Mouse (Mus musculus): ENCODE data around the gene Gbe1.

Gene Gbe1

DNA sequence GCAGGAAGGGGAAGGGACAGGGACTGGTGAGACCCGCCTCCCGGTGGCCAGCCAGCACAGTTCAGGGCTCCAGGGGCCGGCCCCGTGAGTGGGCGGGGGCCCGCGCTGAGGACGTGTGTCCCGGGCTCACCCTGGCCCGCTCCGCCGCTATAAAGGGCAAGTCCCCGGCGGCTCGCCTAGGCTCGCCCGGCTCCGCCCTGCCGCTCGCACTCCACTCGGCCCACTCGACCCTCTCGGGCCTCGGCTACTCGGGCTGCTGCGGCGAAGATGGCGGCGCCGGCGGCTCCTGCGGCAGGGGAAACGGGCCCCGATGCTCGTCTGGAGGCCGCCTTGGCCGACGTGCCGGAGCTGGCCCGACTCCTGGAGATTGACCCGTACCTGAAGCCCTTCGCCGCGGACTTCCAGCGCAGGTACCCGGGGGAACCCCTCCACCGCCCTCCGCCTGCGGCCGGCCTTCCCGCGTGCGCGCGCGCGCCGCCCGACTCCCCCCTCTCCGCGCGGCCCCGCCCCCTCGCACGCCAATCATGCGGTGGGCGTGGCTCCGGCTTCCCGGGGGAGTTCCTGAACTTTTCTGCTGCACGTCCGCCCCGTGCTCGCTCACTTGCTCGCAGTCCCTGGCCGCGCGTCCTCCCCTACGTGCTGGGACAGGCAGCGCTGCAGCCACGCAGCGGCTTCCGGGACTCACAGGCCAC, at the start of gene Gbe1:
Gene Gbe1 (plus strand): TSS at position 64 of the 692 bp plus-strand sequence.
- DNase-seq (ENCODE audit: low spot score), result peak; percentile 89

DNA sequence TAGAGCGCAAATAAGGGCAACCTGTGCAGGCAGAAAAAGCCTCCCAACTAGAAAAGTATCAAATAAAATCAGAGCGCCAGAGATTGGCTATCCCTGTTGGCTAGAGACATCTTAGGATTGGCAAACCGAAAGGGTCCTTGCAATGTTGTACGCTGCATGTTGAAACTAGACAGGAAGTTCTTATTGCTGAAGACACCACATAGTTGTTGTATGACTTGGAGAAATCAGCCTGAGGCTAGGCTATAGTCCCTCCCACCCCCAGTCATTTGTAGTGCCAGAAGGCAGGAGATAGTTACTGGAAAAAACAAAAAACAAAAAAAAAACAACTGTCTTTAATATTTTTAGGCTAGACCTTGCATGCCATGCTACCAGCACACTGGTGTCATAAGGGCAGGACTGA, 3.1 kb upstream of the Gbe1 start:
- no peak for DNase-seq (ENCODE audit: low spot score)

DNA sequence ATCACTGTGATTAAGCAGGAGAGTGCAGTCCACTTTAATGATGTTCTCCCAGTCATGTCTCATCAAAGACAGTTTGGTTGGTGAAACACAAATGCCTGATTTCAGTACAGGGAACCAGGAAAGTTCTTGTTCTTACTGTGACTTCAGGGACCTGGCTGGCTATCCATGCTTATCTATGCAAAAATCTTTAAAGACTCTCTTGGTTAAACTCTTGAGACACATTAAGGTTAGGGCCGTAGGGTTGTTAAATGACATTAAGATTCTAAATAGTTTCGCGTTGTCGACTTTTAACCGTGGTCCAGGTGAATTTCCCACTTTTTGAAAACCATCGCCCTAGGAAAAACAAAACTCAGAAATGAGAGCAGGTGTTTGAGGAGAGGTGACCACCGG, 258 bp upstream of the Gbe1 start:
- no peak for DNase-seq (ENCODE audit: low spot score)

DNA sequence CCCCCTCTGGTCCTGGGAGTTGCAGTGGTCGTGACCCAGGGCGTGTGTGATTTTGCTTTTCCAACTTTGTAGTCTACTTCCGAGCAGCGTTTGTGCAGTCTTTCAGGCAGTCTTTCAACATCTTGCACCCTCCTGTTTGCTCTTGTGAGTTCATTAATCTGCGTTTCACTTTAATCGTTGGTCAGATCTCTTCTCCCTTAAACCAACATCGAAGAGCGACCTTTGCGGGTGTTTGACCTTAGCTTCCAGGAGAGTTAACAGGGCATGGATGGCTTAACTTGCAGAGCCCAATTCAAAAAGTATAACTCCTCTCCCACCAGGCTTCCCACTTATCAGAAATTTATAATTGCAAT, 805 bp downstream of the Gbe1 start:
- DNase-seq (ENCODE audit: low spot score), result no peak

DNA sequence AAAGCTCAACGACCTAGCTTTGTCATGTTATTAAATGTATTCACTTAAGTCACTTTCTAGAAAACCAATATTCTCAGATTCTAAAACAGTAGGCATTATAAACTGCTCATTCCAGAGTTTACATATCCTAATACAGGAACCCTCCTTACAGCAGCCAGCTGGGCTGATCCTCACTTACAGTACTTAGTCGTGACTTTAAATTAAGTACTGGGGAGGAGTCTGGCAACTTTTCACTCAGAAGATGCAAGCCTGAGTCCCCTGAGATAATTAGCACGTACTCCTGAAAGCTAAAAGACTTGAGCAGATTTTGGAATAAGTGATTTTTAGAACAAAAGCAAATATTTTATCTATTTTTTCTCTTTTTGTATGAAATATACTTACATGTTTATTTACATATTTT, 1.5 kb downstream of the Gbe1 start:
- no peak for DNase-seq (ENCODE audit: low spot score)

DNA sequence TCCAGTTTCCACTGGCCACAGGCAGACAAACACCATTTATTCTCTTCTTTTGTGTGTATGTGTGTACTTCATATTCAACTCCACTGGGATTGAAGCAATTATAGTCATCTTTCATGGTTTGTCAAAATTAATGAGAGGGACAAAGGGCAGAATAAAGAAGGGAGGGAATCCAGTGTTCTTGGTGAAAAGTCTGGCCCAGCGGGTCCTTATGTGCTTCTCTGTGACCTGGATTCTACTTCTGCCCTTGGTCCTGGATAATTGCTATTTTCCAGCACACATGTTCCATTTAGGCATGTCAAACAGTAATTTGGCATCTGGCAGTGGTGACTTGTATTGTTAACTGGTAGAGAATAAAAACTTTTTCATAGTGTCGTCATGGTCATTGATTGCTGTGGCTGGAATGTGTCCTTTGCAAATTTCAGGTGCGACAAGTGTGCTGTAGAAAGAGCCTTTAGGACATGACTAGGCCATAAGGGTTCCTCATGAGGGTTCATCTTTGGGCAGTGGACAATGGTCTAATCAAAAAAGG, 2.2 kb downstream of the Gbe1 start:
- no peak for DNase-seq (ENCODE audit: low spot score)

DNA sequence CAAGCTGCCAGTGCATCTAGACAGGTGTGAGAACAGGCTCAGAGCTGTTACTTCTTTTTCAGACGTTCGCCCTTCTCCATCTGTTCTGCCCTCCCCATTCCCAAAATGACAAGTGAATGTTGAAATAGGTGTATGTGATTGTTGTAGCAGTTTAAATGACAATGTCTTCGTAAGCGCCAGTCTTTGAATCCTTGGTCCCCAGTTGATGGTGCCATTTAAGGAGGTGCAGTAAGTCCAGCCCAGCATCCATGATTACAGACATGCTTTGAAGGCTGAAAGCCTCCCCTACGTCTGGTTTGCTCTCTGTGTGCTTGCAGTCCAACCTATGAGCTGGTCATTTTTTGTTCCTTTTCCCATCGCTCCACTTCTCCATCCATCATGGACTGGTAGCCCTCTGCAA, 5.6 kb downstream of the Gbe1 start:
- DNase-seq (ENCODE audit: low spot score), result no peak

DNA sequence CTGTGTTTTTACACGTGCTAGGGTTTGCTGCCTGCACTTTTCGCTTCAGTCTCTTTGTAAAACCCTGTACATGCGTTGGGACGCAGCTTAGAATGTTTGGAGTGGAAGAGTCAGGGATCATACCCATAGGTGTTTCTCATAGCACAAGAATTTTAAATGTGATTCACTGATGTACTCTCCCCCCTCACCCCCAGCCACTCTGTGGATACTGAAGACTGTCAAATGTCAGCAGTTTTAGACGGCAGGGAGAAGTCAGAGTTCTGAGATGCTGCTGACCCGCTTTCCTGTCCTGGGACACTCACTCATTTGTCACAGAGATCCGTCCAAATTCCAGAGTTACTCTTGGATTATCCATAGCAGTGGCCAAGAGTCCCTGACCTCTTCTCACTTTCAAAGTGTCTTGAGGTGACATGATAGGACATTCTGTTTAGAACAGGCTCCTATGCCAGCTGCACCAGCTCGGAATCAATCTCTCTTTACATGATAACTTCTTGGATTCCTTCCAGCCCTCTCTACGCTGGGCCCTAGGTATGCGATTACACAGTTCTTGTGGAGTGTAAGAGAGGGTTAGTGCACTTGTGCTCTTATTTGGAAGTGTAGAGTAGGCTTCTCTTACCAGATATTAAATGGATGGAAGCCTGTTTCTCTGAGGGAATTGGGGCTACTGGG, 7.0 kb downstream of the Gbe1 start:
- DNase-seq (ENCODE audit: low spot score), result no peak

DNA sequence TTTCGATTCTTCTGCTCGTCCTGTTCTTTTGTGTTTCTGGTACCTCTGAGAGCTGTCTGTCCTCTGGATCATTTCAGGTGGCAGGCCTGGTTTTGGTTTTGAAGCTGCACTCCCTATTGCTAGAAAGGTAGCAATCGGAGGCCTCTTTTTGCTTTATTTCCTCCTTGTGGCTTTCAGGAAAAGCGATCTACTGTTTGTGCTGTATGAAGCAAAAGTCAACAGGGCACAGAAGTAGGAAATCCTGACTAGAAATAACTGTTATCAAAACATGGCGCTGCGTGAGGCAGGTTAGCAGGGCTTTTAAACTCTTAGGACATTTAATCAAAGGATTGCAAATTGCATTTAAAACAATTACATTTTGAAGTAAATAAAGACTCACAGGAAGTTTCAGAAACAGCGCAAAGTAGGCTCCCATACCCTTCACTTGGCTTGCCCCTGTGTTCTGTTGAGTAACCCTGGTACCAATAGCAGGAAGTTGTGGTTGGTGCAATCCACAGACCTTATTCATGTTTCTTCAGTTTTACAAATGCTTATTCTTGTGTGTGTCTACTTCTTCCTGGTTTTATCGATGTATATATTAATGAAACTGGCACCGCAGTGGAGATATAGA, 12.7 kb downstream of the Gbe1 start:
- no peak for DNase-seq (ENCODE audit: low spot score)

DNA sequence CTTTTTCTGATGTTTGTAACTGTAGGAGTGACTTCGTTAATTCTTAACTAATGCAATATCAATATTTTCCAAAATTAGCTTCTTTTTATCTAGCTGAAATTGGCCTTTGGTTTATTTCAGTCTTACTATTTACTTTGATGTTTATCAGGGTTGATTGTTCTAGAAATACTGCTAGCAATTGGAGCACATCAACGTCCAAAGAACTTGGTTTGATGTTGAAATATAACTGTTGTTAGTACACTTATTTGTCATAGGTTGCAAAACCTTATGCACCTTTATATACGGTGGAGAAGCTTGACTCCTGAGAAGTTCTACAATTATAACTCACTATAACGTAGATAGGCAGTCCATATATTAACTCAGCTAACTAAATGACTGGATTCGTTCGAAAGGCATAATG, 14.8 kb downstream of the Gbe1 start:
- no peak for DNase-seq (ENCODE audit: low spot score)

DNA sequence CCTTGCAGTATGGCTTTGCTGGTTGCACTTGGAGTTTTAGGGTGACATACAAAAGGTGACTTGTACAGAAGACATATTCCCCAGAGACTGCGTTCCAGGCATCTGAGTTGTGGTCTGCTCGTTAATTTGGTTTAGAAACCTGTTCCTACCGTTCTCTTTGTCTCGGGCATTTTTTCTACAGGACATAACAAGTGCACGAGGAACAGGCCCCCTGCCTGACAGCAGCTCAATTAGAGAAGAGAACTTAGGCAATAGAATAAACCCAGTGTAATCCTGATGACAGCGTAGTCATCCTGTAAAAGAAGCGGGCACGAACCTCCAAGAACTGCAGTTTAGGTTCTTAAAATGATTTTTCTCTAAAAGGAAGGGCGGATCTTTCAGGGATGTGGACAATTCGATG, 15.3 kb downstream of the Gbe1 start:
- DNase-seq (ENCODE audit: low spot score), result no peak

DNA sequence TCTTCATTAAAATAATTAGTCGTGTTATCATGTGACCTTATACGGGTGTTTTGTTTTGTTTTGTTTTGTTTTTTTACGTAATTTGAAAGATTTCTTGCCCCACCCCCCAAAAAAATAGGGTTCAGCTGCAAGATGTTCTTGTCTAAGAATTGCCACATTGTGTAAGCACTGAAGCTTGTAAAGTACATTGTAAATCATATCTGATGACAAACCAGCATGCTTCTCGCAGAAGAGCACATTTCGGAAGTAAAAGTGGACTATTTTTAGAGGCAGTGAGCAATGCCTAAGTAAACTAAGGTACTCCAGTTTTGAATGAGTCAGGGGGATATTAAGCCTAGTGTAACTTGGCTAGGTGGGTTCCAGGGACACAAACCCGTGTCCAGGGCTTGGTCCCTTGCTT, 15.7 kb downstream of the Gbe1 start:
- no peak for DNase-seq (ENCODE audit: low spot score)

DNA sequence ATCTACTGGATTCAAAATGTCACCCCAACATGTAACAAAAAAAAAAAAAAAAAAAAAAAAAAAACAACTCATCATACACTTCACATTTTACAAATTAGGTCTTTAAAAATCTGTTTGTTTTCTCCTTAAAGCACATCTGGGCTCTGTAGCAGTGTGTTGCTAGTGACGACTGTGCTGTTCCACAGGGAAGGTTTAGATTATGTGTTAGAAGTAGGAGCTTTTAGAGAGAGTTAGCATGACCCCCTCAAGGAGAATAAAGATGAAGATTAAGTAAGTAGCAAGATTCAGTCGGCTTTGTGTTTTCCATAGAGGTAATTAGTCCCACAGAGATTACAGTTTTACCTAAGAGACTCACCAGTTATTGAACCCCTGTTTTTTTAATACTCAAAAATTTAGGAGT, 16.3 kb downstream of the Gbe1 start:
- no peak for DNase-seq (ENCODE audit: low spot score)

DNA sequence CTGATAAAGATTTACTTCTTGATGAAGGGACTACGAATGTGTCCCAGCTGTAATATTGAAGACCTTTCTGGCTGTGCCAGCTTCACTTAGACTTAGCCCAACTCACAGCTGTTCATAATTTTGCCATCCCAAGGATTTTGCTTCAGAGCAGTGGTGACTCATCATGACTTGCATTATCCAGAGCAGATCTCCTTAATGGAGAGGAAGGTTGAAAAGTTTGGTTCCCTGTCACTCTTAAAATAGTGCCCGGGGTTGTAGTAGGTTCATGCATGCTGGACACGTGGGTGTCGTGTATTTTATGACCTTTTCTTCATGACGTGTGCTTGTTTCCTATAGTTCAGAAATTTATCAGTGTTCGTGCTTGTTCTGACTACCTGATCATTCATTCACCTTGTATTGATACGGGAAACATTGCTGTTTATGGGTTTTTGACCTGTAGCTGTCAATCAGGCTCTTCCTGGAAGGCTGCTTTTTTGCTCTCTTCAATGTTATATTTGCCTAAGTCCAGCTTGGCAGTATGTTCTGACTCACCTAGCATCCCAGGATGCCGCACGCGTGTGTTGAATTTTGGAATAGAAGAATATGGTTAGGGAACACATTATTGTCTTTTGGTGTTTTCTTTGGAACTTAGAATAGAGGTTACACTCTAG, 17.0 kb downstream of the Gbe1 start:
- no peak for DNase-seq (ENCODE audit: low spot score)

DNA sequence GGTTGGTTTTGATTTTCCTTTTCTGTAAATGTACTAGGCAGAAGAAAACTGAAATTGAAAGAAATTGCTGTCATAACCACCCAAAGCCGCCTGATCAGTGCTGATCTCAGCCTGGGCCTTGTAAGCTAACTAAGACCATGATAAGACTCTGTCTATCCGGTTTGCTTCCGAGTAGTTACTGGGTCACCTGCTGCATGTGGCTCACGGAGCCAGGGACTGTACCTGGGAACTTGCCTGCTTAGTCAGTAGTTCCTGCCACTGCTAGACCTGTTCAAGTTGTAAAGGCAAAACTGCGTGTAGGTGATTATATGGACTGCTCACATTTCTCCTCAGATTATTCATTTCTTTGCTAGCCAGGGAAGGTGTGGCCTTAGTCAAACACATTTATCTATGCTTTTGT, 21.1 kb downstream of the Gbe1 start:
- DNase-seq (ENCODE audit: low spot score), result no peak

DNA sequence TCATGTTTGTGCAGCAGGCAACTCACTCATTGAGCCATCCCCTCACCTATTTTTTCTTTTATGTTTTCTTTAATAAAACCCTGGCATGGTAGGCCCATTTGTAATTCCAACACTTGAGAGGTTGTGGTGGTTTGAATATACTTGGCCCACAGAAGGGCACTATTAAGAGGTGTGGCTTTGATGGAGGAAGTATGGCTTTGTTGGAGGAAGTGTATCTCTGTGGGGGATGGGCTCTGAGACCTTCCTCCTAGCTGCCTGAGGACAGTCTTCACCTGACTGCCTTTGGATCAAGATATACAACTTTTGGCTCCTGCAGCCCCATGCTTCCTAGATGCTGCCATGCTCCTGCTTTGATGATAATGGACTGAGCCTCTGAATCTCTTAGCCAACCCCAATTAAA, 21.7 kb downstream of the Gbe1 start:
- DNase-seq (ENCODE audit: low spot score), result no peak

DNA sequence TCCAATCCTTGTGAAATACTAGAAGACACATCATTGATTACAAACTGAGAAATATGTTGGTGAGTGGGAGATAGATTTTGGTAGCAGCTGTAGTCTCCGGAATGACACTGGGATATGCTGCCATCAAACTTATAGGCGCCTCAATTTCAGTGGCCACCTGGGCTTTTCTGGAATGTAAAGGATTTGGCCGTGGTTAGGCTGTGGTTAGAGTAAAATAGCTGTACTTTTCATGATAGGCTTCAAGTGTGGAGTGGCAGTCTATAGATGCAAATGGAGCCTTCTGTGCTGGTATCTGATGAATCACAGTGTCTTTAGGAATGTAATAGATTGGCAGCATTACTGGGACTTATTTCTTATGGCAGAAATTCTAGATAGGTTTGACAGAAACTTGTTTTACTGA, 23.9 kb downstream of the Gbe1 start:
- DNase-seq (ENCODE audit: low spot score), result no peak

DNA sequence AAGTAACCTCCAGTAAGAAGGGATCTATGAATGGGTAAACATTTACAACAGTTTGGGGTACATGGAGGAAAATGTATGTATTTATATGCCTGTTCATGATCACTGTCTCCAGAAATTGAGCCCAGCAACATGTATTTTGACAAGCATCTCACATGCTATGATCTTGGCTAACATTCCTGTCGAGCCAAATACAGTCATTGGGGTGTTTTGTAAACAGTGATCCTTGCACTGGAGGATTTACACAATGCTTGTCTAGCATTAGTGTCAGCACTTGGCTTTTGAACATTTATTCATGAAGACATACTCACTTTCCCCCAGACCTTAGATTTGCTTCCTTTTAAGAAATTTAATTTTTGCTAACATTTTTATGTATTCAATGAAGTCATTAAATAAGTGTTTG, 30.7 kb downstream of the Gbe1 start:
- no peak for DNase-seq (ENCODE audit: low spot score)

DNA sequence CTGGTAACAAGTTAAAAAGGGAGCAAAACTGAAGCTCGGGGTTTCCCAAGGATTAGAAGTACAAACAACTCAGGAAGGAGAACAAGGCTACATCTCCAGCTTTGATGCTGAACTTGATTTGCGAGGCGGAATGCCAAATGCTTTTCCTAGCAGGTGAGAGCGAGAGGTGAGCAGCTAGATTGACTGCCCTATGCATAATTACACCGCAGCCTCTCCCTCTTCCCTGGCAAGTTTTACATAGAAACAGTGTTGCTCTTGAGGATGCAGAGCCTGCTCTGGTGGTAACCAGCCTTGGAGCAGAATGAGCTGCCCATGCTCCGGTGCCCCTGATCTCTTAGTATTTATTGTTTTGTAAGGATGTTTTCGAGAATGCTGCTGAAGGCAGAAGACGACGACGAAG, 31.9 kb downstream of the Gbe1 start:
- DNase-seq (ENCODE audit: low spot score), result no peak

DNA sequence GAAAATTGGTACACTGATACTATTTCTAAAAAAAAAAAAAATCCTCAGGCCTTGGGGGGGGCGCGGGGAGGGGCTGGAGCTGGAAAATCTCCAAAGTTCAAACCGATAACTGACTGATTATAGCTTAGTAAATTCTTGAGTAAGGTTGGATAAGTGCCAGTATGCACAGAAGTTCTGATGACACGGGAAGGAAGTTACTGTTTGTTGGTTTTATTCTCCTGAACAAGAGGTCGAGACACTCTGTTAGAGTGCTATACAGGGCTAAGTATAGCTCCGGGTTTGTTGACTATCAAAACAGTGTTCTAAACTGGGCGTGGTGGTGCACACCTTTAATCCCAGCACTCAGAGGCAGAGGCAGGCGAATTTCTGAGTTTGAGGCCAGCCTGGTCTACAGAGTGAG, 36.3 kb downstream of the Gbe1 start:
- DNase-seq (ENCODE audit: low spot score), result no peak

DNA sequence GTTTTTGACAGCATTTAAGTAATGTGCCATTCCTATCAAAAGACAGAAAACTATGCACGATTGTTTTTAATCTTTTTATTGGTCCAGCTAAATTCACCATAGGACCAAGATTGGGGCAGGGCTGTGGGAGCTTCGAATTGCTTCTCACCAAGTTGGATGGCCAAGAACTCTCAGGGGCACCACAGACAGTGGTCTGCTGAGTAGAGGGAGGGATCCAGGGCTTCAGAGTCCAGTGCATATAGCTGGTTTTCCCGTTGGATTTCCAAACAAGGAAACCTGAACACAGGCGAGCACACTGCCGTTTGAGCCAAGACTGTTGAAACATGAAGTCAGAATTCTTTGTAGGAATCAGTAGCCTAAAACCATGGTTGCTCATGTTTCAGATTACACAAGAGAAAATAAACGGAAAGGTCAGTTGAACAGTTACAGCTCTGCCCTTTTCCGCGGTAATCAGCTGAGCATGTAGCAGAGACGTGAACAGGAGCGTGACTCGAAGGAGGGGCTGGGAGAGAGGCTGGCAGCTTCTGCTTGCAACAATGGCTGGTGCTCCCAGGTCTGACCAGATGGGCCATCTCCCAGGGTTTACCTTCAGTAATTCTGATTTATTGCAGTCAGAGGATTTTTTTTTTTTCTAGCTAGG, 38.0 kb downstream of the Gbe1 start:
- no peak for DNase-seq (ENCODE audit: low spot score)

DNA sequence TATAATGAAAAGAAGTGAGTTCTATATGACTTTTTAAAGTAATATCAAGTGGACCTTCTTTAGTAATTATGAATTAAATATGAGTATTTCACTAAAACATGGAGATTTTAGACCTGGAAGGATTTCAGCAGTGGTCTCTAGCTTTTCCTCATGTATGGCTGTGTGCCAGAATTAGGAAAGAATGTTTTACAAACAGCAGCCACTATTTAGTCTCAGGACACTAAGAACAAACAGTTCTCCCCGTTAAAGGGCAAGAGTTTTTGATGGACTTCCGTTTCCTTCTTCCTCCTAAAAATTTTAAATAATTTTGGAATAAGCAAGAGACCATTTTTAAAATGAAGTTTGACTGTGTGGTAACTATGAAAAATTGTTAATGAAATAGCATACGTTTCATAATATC, 38.8 kb downstream of the Gbe1 start:
- no peak for DNase-seq (ENCODE audit: low spot score)

DNA sequence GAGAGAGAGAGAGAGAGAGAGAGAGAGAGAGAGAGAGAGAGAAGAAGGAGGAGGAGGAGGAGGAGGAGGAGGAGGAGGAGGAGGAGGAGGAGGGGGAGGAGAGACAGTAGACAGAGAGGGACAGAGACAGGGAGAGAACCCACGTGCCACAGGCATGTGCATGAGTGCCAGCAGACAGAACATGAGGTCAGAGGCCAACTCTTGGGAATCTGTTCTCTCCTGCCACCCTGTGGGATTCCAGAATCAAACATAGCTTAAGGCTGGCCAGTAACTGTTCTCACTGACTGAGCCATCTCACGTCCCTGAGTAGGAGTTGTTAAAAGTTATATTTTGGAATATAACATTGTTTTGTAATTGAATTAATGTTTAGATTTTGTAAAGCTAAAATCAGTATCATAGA, 39.3 kb downstream of the Gbe1 start:
- no peak for DNase-seq (ENCODE audit: low spot score)

All from ovary, postnatal 10 days (tissue).